Mouse (Mus musculus): Measurements from ENCODE around the gene Ralgps2. TPM values are rescaled to one million over a fixed set of nuclear protein-coding genes. Genes with fewer than 3 reads are reported as not detected.

Ralgps2 gene
- polyA plus RNA-seq, 1 experiment, result 60.3 TPM

GRCm38 (mm10) chr1:156780234-156781005, 159.0 kb downstream of the Ralgps2 start:
- peaks cover 48% of the 10 kb centered on the region for H3K27me3 ChIP-seq (replicated peaks)
- peaks cover 3% of the 10 kb centered on the region; the same call in 1 of the 2 replicates for H3K9me3 ChIP-seq
- H3K36me3 ChIP-seq (replicated peaks; ENCODE audit: low read length), result no peaks in the 10 kb centered on the region
- peaks cover 21% of the 10 kb centered on the region for H3K4me1 ChIP-seq
- TF ChIP-seq FLI1 (IDR thresholded peaks at IDR 0.05; ENCODE audit: low read length), result no peak
- TF ChIP-seq GATA1 (IDR thresholded peaks at IDR 0.05; ENCODE audit: borderline replicate concordance, low read length), result no peak
- no peak overlapping the region for H3K4me3 ChIP-seq (replicated peaks)

GRCm38 (mm10) chr1:156779595-156779994, 159.8 kb downstream of the Ralgps2 start:
- Histone ChIP-seq H3K4me1 (peaks cover 15% of the 10 kb centered on the region), H3K4me3 (replicated peaks) (no peak overlapping the region), H3K9me3 (peaks cover 3% of the 10 kb centered on the region; the same call in 1 of the 2 replicates), H3K36me3 (replicated peaks; ENCODE audit: low read length) (no peaks in the 10 kb centered on the region), H3K27me3 (replicated peaks) (peaks cover 45% of the 10 kb centered on the region)
- no peak for TF ChIP-seq FLI1 (IDR thresholded peaks at IDR 0.05; ENCODE audit: low read length)

DNA sequence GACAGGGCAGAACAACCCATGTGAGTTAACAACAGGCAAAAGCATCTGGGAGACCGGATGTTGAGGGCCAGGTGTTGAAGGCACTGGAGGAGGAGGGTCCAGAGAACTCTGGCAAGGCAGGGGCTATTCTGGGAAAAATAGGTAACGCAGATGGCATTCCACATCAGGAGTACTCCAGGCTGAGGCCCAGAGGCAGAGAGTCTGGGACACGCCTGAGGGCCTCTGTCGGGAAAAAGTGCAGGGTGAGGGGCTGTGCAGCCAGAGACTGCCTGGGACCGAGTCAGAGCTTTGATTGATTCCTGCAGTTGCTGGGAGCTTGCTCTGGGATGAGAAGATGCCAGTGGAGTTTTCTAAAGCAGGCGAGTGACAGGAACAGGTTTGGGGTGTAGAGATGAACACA, 160.4 kb downstream of the Ralgps2 start:
- H3K9me3 ChIP-seq, result peaks cover 3% of the 10 kb centered on the region; the same call in 1 of the 2 replicates
- H3K36me3 ChIP-seq (replicated peaks; ENCODE audit: low read length), result no peaks in the 10 kb centered on the region
- H3K4me3 ChIP-seq (replicated peaks), result no peak overlapping the region
- TF ChIP-seq FLI1 (IDR thresholded peaks at IDR 0.05; ENCODE audit: low read length) (no peak), GATA1 (IDR thresholded peaks at IDR 0.05; ENCODE audit: borderline replicate concordance, low read length) (no peak)
- peaks cover 41% of the 10 kb centered on the region for H3K27me3 ChIP-seq (replicated peaks)
- H3K4me1 ChIP-seq, result peaks cover 11% of the 10 kb centered on the region

DNA sequence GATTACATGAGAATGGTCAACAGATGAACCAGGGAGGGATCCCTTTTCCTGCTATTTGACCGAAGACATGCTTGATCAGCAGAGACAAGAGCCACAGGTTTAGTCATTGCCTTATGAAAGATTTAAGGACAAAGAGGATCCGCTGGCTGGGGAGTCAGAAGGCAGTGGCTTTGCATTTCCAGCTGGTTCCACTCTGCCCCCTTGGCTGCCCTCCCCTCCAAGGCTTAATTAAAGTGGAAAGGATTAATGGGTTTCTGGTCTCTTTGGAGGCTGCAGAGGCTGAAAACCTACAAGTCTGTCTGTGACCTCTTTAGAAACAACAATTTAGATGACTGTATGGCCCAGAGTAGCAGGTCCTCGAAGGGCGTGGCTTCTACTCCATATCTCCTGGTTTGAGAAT, 161.5 kb downstream of the Ralgps2 start:
- Histone ChIP-seq H3K4me1 (peaks cover 11% of the 10 kb centered on the region), H3K36me3 (replicated peaks; ENCODE audit: low read length) (no peaks in the 10 kb centered on the region), H3K27me3 (replicated peaks) (peaks cover 42% of the 10 kb centered on the region), H3K9me3 (no peaks in the 10 kb centered on the region), H3K4me3 (replicated peaks) (no peak overlapping the region)
- TF ChIP-seq FLI1 (IDR thresholded peaks at IDR 0.05; ENCODE audit: low read length) (no peak), GATA1 (IDR thresholded peaks at IDR 0.05; ENCODE audit: borderline replicate concordance, low read length) (no peak)

- Histone ChIP-seq H3K4me3 (replicated peaks) (no peak overlapping the region), H3K36me3 (replicated peaks; ENCODE audit: low read length) (no peaks in the 10 kb centered on the region), H3K4me1 (no peaks in the 10 kb centered on the region; the same call in 1 of the 2 replicates), H3K27me3 (replicated peaks) (peaks cover 38% of the 10 kb centered on the region), H3K9me3 (no peaks in the 10 kb centered on the region)
- TF ChIP-seq GATA1 (IDR thresholded peaks at IDR 0.05; ENCODE audit: borderline replicate concordance, low read length) (no peak), FLI1 (IDR thresholded peaks at IDR 0.05; ENCODE audit: low read length) (no peak)
These were observed 163.4 kb downstream of the Ralgps2 start for GRCm38 (mm10) chr1:156775983-156776382.

DNA sequence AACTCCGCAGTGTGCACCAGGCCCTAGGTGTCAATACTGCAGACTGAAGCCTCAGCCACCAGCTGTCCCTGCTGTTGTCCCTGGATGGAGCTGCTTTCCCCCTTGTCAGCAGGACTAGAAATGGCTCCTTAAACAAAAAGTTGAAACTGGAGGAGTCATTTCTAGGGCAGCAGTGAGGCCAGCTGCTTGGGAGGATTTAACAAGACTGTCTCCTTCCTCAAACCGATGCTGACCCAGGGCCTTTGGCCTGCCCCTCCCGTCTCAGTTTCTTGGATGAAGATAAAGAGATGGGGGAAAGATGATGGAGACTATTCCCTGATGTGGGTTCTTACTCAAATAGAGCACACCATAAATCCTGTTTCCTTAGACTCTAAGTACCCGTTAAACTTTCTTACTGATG, 164.2 kb downstream of the Ralgps2 start:
- no peaks in the 10 kb centered on the region; the same call in 1 of the 2 replicates for H3K4me1 ChIP-seq
- H3K27me3 ChIP-seq (replicated peaks), result peaks cover 36% of the 10 kb centered on the region
- no peak for TF ChIP-seq FLI1 (IDR thresholded peaks at IDR 0.05; ENCODE audit: low read length)
- TF ChIP-seq GATA1 (IDR thresholded peaks at IDR 0.05; ENCODE audit: borderline replicate concordance, low read length), result no peak
- no peak overlapping the region for H3K4me3 ChIP-seq (replicated peaks)
- H3K36me3 ChIP-seq (replicated peaks; ENCODE audit: low read length), result no peaks in the 10 kb centered on the region
- H3K9me3 ChIP-seq, result peaks cover 3% of the 10 kb centered on the region

DNA sequence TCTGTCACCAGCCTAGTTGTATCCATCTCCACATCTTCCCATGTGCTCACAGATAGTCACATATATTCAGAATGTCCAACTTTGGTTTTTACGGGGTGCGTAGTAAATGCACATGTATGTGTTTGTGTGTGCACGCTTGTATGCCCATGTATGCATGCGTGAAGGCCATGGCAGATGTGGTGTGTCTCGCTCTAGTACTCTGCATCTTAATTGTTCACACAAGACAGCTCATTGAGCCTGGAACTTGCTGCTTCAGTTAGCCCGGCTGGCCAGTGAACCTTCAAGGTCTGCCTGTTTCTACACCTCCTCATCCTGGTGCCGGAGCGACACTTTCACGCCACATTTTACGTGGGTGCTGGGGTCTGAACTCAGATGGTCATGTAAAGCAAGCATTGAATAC, 168.6 kb downstream of the Ralgps2 start:
- Histone ChIP-seq H3K9me3 (peaks cover 38% of the 10 kb centered on the region), H3K4me1 (no peaks in the 10 kb centered on the region; the same call in 1 of the 2 replicates), H3K4me3 (replicated peaks) (no peak overlapping the region), H3K27me3 (replicated peaks) (peaks cover 23% of the 10 kb centered on the region), H3K36me3 (replicated peaks; ENCODE audit: low read length) (no peaks in the 10 kb centered on the region)
- TF ChIP-seq FLI1 (IDR thresholded peaks at IDR 0.05; ENCODE audit: low read length) (no peak), GATA1 (IDR thresholded peaks at IDR 0.05; ENCODE audit: borderline replicate concordance, low read length) (no peak)

- no peaks in the 10 kb centered on the region for H3K36me3 ChIP-seq (replicated peaks; ENCODE audit: low read length)
- H3K4me1 ChIP-seq, result no peaks in the 10 kb centered on the region
- no peak overlapping the region for H3K4me3 ChIP-seq (replicated peaks)
- TF ChIP-seq FLI1 (IDR thresholded peaks at IDR 0.05; ENCODE audit: low read length) (no peak), GATA1 (IDR thresholded peaks at IDR 0.05; ENCODE audit: borderline replicate concordance, low read length) (no peak)
- H3K27me3 ChIP-seq (replicated peaks), result peaks cover 19% of the 10 kb centered on the region
- H3K9me3 ChIP-seq, result peaks cover 46% of the 10 kb centered on the region
These were observed 169.7 kb downstream of the Ralgps2 start for GRCm38 (mm10) chr1:156769621-156770297.

DNA sequence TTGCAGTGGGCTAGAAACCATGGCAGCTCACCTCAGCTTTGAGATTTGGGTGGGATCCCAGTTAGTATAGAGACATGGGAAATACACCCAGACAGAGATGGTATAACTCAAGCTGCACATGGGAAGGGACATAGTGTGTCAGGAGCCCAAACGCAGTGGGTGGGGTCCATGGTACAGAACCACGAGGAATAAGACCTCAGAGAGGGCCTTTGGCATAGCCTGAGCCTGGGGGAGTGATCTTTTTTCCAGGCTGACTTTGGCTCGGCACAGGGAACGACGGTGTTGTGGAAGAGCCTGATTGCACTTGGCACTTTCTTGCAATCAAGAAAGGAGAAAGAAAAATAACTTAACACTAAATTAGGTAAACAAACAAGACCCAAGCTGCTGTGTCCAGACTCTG, 170.3 kb downstream of the Ralgps2 start:
- peaks cover 51% of the 10 kb centered on the region for H3K9me3 ChIP-seq
- TF ChIP-seq GATA1 (IDR thresholded peaks at IDR 0.05; ENCODE audit: borderline replicate concordance, low read length) (no peak), FLI1 (IDR thresholded peaks at IDR 0.05; ENCODE audit: low read length) (no peak)
- H3K4me1 ChIP-seq, result no peaks in the 10 kb centered on the region
- peaks cover 19% of the 10 kb centered on the region for H3K27me3 ChIP-seq (replicated peaks)
- no peak overlapping the region for H3K4me3 ChIP-seq (replicated peaks)
- H3K36me3 ChIP-seq (replicated peaks; ENCODE audit: low read length), result no peaks in the 10 kb centered on the region

DNA sequence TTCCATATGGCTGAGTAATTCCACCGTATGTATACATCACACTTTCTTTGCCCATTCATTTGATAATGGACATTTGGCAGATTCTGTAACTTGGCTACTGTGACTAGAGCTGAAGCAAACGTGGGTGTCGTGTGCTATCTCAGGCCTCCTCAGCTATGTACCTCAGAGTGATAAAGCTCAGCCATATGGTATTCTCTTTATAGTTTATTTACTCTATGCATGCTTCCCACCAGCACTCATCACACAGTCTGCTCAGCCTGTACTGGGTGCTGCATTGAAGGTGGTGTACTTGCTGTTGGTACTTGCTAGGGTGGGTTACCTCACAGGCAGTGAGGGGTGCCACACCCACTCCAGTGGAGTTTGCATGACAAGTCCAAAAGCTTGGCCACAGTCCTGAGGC, 174.1 kb downstream of the Ralgps2 start:
- TF ChIP-seq GATA1 (IDR thresholded peaks at IDR 0.05; ENCODE audit: borderline replicate concordance, low read length) (no peak), FLI1 (IDR thresholded peaks at IDR 0.05; ENCODE audit: low read length) (no peak)
- no peak overlapping the region for H3K4me3 ChIP-seq (replicated peaks)
- H3K4me1 ChIP-seq, result no peaks in the 10 kb centered on the region

More for the DNA sequence above, 174.1 kb downstream of the Ralgps2 start:
- H3K9me3 ChIP-seq, result peaks cover 53% of the 10 kb centered on the region
- peaks cover 21% of the 10 kb centered on the region for H3K27me3 ChIP-seq (replicated peaks)
- H3K36me3 ChIP-seq (replicated peaks; ENCODE audit: low read length), result no peaks in the 10 kb centered on the region
